Mouse (Mus musculus) adrenal gland, postnatal 4 days (tissue): ENCODE results near the gene Nf1. TPM values are rescaled to one million over a fixed set of nuclear protein-coding genes. Genes with fewer than 3 reads are reported as not detected.
"Not testable (repeated sequence)": the region's sequence is repeated elsewhere in the genome, so short reads cannot be mapped to it uniquely, and the experiment has no call there.

Experiments
- DNase-seq, 2 experiments: peaks; one replicate each; pipeline ENCODE4 v3.0.0; 2021 to 2022; ENCODE audit warnings: low spot score in 2 of 2, mixed read lengths in 2 of 2
- long read RNA-seq, 2 experiments: library from polyadenylated mRNA; stranded (forward); transcript quantifications; one replicate each; pipeline ENCODE4 v2.0.0; 2021
- total RNA-seq, 2 experiments: library from RNA; stranded (reverse); gene quantifications; 2 replicates each; pipeline ENCODE4 v1.2.3; 2021

Gene Nf1
- 10 to 100 TPM; 74.9 to 76.1 TPM for total RNA-seq
- long read RNA-seq, experiment 1, result 0 reads
- long read RNA-seq, experiment 2, partial matches to known transcripts, result 3 of 10 reads
- long read RNA-seq, experiment 2, other reads (novel, unspliced or antisense), result 7 of 10 reads

DNA sequence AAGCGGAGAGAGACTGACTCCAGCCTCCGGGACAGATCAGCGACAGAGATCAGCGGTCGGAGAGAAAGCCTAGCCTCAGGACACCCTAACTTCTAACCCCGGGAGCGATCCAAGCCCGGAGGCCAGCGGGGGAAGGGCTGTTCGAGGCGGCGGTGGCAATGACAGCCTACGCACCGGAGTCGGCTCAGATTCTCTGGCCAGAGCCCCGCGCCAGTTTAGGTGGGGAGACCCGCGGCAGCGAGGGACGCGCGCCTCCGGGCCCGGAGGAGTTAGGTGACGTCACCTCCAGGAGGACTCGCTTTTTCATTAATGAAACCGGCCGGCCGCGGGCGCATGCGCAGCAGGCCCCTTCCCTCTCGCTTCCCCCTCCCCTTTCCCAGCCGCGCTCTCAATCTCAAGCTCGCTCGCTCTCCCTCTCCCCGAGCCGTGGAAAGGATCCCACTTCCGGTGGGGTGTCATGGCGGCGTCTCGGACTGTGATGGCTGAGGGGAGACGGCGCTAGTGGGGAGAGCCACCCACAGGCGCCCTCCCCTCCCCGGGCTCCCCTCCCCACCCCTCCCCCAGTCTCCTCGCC lies at the start of gene Nf1:
TSS of gene Nf1 (plus strand) at position 460 of the 574 bp plus-strand sequence.
- peak; percentile 91 to 95 for DNase-seq

DNA sequence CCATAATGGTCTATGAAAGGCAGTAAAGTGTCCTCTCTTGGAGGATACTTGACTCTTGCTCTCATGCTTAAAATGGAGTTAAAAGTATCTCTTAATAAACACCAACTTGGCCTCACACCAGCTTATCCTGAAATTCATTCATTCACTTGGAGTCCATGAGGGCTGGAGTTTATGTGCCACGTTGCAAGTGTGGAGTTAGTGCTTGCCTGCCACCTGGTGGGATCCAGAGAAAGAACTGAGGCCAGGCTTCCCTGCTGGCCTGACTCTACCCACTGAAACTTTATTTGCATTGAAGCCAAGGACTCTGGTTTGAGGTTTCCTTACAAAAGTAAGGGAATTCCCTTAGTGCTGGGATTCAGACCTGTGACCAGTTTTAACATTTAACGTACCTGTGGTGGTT lies 49.0 kb upstream of the Nf1 start:
- no peak for DNase-seq

DNA sequence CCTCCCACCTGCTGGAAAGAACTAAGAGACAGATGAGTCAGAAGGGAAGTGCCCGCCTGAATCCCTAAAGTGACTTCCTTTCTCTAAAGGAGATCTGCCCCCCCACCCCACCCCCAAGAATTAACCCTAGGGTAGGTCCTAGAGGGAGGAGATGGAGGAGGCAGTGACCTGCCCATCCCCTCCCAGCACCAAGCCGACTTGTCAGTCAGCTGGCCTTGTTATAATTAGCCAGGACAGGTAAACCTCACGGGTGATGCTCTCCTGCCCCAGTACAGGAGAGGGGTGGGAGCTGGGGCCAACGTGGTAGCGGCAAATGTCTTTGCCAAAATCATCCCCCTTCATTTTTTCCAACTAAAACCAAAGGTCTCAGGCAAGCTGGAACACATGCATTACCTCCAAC lies 47.8 kb upstream of the Nf1 start:
- DNase-seq, result no peak

DNA sequence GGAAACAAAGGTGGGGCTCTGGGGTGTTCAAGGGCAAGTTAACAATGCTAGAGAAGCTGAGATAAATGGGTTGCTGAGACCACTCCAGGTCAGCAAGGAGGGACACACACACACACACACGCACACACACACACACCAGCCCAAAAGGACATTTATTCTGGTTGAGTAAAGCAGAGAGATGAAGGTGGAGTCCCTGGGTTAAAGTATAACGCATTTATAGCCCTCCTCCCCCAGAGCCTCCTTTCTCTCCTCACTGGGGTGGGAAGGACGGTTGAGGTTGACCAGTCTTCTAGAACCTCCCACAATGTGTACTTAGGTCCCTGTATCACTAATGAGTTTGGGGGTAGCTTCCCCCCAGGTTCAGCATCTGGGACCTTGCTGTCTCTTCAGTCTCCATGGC lies 47.4 kb upstream of the Nf1 start:
- no peak for DNase-seq

DNA sequence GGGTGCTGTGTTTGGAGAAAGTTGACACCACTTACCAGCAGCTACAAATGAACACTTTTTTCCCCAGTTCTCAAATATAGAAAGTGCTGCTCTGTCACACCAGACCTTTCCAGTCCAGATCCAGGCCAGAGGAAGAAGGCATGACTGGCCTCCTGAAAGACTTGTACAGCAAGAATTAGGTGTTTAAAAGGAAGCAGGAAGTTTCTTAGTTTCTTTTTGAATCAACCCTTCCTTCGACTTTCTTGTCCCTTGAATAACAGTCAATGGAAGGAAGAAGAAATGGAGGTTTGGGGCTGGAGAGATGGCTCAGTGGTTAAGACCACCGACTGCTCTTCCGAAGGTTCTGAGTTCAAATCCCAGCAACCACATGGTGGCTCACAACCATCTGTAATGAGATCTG lies 46.5 kb upstream of the Nf1 start:
- DNase-seq, result no peak

DNA sequence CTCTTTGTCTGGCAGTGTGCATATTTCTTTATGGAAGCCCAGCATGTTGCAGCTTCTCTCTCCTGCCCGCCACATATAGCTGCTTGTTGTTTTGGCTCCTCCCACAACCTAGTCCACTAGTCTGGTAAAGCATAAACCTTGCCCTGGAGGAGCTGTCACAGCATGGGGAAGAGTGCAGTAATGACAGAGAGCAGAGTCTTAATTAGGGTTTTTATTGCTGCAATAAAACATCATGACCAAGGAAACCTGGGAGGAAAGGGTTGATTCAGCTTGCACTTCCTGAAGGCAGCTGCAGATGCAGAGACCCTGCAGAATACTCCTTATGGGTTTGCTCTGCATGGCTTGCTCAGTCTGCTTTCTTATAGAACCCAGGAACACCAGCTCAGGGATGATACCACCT lies 45.5 kb upstream of the Nf1 start:
- DNase-seq, result no peak

DNA sequence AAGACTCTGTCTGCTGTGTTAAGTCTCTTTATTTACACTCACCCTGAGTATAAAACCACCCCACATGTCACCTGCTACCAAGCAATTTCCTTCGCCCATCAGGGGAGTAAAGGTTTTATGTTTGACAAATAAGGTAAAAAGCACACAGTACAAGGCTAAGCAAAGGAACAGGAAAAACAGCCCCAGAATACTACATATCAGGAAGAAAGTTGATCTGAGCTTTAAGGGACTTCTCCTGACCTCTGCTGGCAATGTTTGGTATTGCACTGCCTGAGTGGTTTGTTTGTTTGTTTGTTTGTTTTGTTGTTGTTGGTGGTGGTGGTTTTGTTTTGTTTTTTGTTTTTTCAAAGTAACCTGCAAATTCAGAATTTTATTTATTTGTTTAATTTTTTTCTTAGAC lies 43.3 kb upstream of the Nf1 start:
- no peak for DNase-seq

DNA sequence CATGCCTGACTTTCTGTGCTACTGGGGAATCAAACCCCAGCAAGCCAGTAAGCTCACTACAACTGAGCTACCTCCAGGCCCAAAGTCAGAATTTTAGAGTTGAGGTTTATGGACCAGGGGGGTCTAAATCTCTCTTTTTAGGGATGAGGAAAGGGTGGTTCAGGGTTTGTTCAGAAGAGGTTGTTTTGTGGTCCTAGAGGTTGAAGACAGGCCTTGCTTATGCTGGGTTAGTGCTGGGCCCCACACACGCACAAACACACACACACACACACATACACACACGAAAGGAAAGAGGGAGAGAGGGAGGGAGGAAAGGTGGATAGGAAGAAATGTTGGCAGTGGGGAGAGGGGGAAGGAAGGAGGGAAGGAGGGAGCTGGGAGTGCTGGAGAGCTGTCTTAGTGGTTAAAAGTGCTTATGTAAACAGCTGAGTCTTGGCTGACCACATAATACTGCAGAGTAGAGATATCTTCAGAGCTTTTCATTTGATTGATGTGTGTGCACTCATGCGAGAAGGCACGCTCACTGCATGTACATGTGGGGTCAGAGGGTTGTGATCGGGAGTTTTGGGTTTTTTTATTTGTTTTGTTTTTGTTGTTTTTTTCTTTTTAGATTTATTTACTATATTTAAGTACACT lies 42.5 kb upstream of the Nf1 start, which contains the start of gene Gm9964:
TSS of gene Gm9964 (minus strand) at position 51 of the 636 bp plus-strand sequence.
- no peak for DNase-seq

DNA sequence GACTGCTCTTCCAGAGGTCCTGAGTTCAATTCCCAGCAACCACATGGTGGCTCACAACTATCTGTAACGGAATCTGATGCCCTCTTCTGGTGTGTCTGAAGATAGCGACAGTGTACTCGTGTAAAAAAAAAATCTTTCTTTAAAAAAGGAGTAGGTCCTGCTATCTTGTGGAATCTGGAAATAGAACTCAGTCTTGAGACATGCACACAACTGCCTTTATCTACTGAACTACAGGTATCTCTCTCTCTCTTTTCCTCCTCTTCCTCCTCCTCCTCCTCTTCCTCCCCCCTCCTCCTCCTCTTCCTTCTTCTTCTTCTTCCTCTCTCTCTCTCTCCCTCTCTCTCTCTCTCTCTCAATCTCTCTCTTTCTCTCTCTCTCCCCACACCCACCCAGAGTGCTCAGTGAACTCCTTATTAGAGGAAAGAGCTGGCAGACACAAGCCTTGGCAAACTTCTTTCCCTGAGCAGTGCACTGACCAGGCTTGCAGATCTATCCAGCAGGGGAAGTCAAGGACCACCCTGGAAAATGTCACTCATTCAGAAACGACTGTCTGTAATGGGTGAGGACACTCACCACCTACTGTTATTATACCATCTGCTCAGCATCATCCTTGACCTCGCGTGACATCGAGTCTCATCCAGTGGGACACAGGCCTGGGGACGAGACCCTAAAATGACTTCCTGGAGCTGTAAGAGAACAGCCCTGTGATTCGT lies 39.6 kb upstream of the Nf1 start:
- DNase-seq, result no peak

DNA sequence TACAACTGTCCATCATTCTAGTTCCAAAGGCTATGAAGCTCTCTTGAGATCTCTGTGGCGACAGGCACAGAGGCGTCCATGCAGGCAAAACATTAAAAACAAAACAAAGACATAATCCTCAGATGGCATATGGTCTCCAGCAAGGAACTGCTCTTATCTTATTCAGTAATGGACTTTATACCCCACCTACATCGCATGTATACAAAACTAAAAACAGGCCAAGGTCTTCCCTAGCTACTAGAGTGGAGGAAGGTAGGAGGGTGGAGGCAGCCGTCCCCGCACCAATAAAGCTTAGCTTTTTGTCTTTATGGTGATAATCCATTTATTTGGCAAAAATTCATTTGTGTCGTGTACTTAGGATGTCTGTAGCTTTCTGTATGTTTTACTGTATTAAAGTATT lies 36.4 kb upstream of the Nf1 start:
- no peak for DNase-seq

DNA sequence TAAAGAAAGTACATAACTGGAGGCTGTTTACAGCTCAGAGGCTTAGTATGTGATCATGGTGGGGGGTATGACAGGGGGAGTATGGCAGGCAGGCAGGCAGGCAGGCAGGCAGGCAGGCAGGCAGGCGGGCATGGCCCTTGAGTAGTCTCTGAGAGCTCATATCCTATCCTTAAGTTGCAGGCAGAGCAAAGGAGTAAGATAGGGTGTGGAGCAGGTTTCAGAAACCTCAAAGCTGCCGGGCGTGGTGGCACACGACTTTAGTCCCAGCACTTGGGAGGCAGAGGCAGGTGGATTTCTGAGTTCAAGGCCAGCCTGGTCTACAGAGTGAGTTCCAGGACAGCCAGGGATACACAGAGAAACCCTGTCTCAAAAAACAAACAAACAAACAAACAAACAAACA lies 35.2 kb upstream of the Nf1 start:
- DNase-seq, result not testable (repeated sequence)

DNA sequence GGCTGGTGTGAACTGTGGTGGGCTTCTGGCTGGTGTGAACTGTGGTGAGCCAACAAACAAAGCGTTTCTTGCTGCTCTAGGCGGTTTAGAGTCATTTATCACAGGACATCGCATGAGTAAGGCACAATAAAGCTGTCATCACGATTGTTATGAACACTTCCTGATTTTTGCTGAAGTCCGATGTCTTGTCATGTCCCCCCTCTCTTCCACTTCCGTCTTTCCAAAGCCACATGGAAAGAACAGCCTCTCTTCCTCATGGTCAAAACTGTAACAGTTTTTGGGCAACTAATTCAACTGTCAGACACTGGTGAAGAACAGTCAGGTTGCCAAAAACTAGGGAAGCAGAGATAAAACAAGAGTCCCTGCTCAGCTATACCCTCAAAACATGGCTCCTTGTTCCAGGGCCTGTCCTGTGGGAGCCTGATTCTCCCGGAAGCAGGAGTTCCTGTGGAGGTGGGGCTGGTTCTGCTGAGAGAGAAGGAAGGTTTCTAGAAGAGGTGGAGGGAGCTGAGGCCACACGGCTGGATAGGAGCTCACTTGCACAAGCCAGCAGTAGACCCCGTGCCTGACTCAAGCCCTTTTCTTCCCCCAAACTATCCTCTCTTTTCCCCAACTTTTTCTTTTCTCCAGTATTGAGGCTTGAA lies 33.7 kb upstream of the Nf1 start:
- DNase-seq, result no peak

DNA sequence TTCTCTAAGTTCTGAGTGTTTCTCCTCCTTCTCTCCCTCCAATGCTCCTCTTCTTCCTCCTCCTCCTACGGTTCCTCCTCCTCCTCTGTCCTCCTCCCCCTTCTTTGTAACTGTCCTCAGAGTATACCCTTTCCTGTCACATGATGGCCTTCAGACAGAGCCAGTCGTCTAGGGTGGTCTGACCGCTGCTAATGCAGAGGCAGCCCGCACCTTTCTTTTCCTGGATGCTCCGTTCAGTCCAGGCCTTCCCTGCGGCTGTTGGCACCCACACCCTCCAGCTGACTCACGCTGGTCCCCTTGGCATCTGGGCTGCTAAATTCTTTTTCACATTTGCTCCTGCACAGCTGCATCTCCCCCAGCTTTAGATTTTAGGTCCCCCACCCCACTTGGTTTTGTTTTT lies 33.0 kb upstream of the Nf1 start:
- DNase-seq, result no peak

DNA sequence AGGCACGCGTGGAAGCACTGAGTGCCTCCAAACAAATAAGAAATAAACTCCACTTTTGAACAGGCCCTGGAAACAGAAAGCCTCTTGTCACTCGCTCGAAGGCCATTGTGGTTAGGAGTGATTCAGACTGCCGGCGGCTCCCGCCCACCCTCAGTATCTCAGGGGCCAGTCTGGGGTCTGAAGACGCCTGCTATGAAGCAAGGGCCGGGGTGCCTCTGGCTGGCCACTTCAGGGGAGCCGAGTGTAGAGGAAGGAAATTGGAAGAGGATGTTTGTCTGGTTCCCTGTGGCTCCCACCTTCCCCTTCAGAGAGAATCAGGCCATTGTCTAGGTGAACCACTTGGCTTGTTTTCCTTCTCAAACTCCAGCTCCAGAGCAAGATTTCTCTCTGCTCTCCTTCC lies 32.5 kb upstream of the Nf1 start:
- DNase-seq, result peak in 1 of 2 experiments; percentile 24

DNA sequence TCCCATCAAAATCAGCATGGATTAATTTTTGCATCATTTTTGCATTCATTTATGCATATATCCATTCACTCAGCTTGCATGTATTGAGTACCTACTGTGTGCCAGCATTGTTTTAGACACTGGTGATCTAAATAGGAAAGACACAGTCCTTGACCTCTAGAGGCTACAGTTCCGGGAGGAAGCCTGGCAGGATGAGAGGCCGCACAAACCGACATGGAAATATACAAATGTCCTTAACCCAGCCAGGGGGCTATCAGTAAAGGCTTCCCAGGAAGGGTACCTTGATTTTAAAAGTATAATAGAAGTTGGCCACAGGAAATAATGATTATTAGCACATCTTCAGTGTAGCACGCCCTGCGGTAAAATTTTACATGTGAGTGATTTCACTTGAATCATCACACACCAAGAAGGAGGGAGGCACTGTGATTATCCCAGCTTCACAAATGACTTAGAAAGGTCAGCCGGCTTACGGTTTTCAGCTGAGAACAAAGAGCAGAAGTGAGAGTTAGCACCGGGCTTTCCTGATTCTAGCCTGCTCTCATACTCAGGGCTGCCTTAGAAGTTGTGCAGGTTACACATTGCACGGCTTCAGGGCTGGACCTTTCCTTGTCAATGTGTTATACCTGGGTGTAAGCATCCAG lies 31.8 kb upstream of the Nf1 start:
- DNase-seq, result no peak

DNA sequence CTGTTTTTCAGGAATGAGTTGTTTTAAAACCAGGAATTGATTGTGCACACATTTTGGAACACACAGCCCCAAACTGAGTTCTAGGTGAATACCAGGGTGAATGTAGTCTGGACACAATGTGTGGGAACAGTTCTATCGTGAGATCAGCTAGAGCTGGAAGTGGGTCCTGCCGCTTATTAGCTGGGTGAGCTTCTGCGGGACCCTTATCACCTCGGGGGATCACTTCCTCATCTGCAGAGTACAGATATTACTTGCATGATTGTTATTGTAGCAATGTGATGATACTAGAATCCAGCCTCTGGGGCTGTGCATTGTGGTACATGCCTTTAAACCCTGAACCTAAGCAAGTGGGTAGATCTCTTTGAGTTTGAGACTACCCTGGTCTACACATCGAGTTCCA lies 29.0 kb upstream of the Nf1 start:
- DNase-seq, result no peak

DNA sequence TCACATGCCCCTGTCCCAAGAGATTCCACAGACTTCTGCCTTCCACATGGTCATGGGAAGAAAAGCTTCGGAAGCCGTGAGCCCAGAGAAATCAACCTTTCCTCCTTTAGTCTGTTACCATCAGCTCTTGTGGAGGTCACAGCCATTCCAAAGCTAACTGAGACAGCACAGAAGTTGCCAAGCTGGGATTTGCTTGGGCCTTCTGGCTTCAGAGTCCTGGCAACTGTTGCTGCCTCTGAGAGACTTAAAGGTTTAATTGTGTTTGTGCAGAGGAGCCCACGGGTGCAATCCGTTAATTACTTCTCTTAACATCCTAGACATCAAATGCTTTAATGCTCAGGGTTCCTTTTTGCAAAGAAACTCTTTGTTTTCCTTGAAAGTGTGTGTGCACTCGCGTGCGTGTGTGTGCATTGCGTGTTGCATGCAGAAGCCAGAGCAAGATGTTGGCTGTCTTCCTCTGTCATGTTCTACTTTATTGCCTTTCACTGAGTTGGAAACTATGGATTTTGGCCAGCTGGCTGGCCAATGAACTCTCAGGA lies 22.6 kb upstream of the Nf1 start:
- DNase-seq, result no peak

DNA sequence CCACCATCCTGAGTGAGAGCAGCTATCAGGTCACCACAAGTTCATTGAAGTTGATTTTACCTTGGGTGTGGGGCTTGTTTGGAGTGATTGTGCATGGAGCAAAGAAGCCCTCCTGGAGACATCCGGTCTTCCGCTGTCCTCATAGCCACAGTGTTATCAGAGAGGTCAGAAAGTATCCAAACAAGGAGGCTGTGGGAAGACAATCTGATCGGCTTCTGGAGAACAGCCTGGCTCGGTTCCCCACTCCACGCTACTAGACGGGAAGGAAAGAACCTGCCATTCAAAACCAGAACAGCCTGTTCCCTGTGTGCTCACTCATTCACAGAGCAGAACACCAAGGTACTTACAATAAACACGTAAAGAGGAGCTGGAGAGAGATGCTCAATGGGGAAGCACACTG lies 19.7 kb upstream of the Nf1 start:
- no peak for DNase-seq

DNA sequence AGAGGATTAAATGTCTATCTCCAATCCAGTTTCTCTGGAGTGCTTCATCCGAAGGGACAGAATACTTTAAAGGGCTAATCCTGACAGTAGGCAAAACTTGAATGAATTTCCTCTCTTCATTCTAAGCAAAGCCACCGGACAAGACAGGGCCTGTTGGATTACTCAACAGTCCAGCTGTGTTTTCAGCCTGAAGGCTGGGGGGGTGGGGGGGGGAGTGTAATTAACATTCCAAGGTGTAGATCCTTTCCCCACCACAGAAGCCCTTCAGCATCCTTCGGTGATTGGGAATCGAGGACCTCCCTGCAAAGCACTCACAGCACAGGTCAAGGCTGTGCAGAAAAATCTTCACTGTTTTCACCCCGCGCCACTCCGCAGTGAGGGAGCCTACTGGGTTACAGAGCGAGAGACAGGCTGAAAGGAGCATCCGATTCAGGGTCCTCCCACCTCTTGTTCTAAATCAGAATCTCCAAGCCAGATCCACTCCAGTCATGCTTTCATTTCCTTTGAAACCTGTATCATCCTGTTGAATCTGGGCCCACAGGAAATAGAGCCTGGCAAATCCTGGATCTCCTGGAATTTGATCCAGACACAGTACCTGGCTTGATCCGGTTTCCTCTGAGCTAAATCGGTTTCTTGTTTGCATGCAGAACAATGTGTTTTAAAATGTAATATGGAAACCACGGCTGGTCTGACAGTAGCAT lies 15.4 kb upstream of the Nf1 start:
- no peak for DNase-seq

DNA sequence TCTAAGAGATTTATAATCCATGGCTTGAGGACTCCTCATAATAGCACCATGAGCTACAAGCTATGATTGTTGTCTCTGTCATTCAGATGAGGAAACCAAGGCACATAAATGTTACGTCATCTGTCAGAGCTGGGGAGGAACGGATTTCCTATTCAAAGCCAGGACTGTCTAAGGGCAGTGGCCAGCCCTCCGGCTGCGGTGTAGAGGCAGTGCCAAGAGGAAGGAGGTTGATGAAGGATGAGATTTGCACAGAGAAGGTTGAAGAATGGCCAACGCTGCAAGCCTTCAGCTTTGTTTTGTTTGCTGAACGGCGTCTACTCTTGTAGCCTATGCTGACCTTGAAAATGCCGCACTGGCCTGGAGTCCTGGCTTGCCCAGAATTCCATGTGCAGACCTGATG lies 13.8 kb upstream of the Nf1 start:
- no peak for DNase-seq

DNA sequence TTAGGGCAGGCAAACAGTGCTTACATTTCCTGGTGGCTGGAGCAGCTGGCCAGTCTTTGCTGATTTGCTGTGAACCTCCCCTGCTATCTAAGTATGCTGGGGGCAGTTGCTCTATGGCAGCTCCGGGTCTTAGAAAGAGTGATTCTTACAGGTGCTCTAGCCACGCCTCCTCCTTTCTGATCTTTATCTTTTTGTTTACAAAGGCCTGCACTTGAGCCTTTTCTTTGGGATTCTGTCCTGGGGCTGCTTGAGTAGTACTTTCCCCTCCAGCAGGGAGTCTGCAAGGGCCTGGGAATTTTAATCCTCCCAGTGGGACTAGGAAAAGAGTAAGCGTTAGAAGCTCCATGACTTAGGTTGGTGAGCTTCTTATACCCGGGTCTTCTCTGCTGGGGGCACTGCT lies 12.4 kb upstream of the Nf1 start:
- no peak for DNase-seq
